Mouse (Mus musculus): ENCODE results near the gene Serpina9.

- no peak for TF ChIP-seq CTCF (IDR thresholded peaks at IDR 0.05; ENCODE audit: control insufficient read depth, insufficient read depth, insufficient replicate concordance, low read depth, low read length)
- no peak for TF ChIP-seq POLR2A (IDR thresholded peaks at IDR 0.05; ENCODE audit: control insufficient read depth, low read depth, low read length)
Measured at GRCm38 (mm10) chr12:104003238-104003612, 10.3 kb downstream of the Serpina9 start.

Data from testis, adult 2 months (tissue).